Mouse (Mus musculus): Measurements from ENCODE around the gene Dner. TPM values are rescaled to one million over a fixed set of nuclear protein-coding genes. Genes with fewer than 3 reads are reported as not detected.
A peak's percentile ranks its signal among the peaks of the same experiment; 100 is the strongest.

Dner gene
- polyA plus RNA-seq, 1 experiment from 2014 or later = 1.7 TPM

- 59% methylated on average over 11 of the region's 11 CpGs for WGBS
Measured at GRCm38 (mm10) chr1:84427757-84428156, 268.3 kb downstream of the Dner start.

GRCm38 (mm10) chr1:84426679-84427078, 269.3 kb downstream of the Dner start:
- WGBS = 81% methylated on average over 5 of the region's 5 CpGs
- no peak overlapping the region for H3K4me3 ChIP-seq
- H3K4me2 ChIP-seq = no peak overlapping the region
- no peaks in the 10 kb centered on the region for H3K9me3 ChIP-seq
- no peak overlapping the region for H3K9ac ChIP-seq
- no peaks in the 10 kb centered on the region for H3K27me3 ChIP-seq
- no peaks in the 10 kb centered on the region for H3K4me1 ChIP-seq
- no peak overlapping the region for H3K27ac ChIP-seq
- no peaks in the 10 kb centered on the region for H3K36me3 ChIP-seq
- no peak for ATAC-seq (ENCODE audit: borderline replicate concordance, extremely low read depth, low FRiP score, low TSS enrichment)

More at GRCm38 (mm10) chr1:84427757-84428156, 268.3 kb downstream of the Dner start:
- ATAC-seq (ENCODE audit: borderline replicate concordance, extremely low read depth, low FRiP score, low TSS enrichment) = no peak
- H3K4me2 ChIP-seq = no peak overlapping the region
- no peaks in the 10 kb centered on the region for H3K36me3 ChIP-seq
- H3K9me3 ChIP-seq = no peaks in the 10 kb centered on the region
- H3K9ac ChIP-seq = no peak overlapping the region
- no peak overlapping the region for H3K27ac ChIP-seq
- no peak overlapping the region for H3K4me3 ChIP-seq
- no peaks in the 10 kb centered on the region for H3K27me3 ChIP-seq
- H3K4me1 ChIP-seq = no peaks in the 10 kb centered on the region

- H3K9me3 ChIP-seq = no peaks in the 10 kb centered on the region
- H3K4me3 ChIP-seq = no peak overlapping the region
- H3K27me3 ChIP-seq = no peaks in the 10 kb centered on the region
- H3K4me2 ChIP-seq = no peak overlapping the region
- ATAC-seq (ENCODE audit: borderline replicate concordance, extremely low read depth, low FRiP score, low TSS enrichment) = no peak
- WGBS = 65% methylated on average over 2 of the region's 2 CpGs
- no peak overlapping the region for H3K9ac ChIP-seq
- no peak overlapping the region for H3K27ac ChIP-seq
- peaks cover 5% of the 10 kb centered on the region; the same call in 1 of the 2 replicates for H3K4me1 ChIP-seq
- no peaks in the 10 kb centered on the region for H3K36me3 ChIP-seq
Measured at GRCm38 (mm10) chr1:84422881-84423280, 273.1 kb downstream of the Dner start.

GRCm38 (mm10) chr1:84421845-84422244, 274.2 kb downstream of the Dner start:
- Histone ChIP-seq H3K4me2 (no peak overlapping the region), H3K27me3 (no peaks in the 10 kb centered on the region), H3K36me3 (no peaks in the 10 kb centered on the region), H3K27ac (no peak overlapping the region), H3K4me1 (peaks cover 10% of the 10 kb centered on the region), H3K4me3 (no peak overlapping the region), H3K9me3 (no peaks in the 10 kb centered on the region), H3K9ac (no peak overlapping the region)
- 71% methylated on average over 1 of the region's 1 CpGs for WGBS
- no peak for ATAC-seq (ENCODE audit: borderline replicate concordance, extremely low read depth, low FRiP score, low TSS enrichment)

- no peak for ATAC-seq (ENCODE audit: borderline replicate concordance, extremely low read depth, low FRiP score, low TSS enrichment)
- WGBS = 20% methylated on average over 2 of the region's 2 CpGs
Measured at GRCm38 (mm10) chr1:84419416-84419815, 276.6 kb downstream of the Dner start.

GRCm38 (mm10) chr1:84418511-84418910, 277.5 kb downstream of the Dner start:
- Histone ChIP-seq H3K4me2 (no peak overlapping the region), H3K27me3 (no peaks in the 10 kb centered on the region), H3K9me3 (no peaks in the 10 kb centered on the region), H3K36me3 (no peaks in the 10 kb centered on the region), H3K4me1 (peaks cover 10% of the 10 kb centered on the region), H3K9ac (no peak overlapping the region), H3K27ac (no peak overlapping the region), H3K4me3 (no peak overlapping the region)
- no peak for ATAC-seq (ENCODE audit: borderline replicate concordance, extremely low read depth, low FRiP score, low TSS enrichment)
- WGBS = 76% methylated on average over 9 of the region's 9 CpGs

More at GRCm38 (mm10) chr1:84419416-84419815, 276.6 kb downstream of the Dner start:
- Histone ChIP-seq H3K4me3 (no peak overlapping the region), H3K4me2 (no peak overlapping the region), H3K36me3 (no peaks in the 10 kb centered on the region), H3K9ac (no peak overlapping the region), H3K4me1 (peaks cover 10% of the 10 kb centered on the region), H3K9me3 (no peaks in the 10 kb centered on the region), H3K27me3 (no peaks in the 10 kb centered on the region), H3K27ac (no peak overlapping the region)

- Histone ChIP-seq H3K9me3 (no peaks in the 10 kb centered on the region), H3K27me3 (no peaks in the 10 kb centered on the region), H3K4me1 (peaks cover 10% of the 10 kb centered on the region), H3K27ac (no peak overlapping the region), H3K4me3 (no peak overlapping the region), H3K9ac (no peak overlapping the region), H3K36me3 (no peaks in the 10 kb centered on the region), H3K4me2 (no peak overlapping the region)
- peak; percentile 88 for ATAC-seq (ENCODE audit: borderline replicate concordance, extremely low read depth, low FRiP score, low TSS enrichment)
- 41% methylated on average over 9 of the region's 9 CpGs for WGBS
Measured at GRCm38 (mm10) chr1:84417761-84418238, 278.2 kb downstream of the Dner start.

- H3K4me3 ChIP-seq = no peak overlapping the region
- peaks cover 10% of the 10 kb centered on the region for H3K4me1 ChIP-seq
- H3K4me2 ChIP-seq = no peak overlapping the region
- no peak overlapping the region for H3K27ac ChIP-seq
- H3K9me3 ChIP-seq = no peaks in the 10 kb centered on the region
- no peaks in the 10 kb centered on the region for H3K27me3 ChIP-seq
- ATAC-seq (ENCODE audit: borderline replicate concordance, extremely low read depth, low FRiP score, low TSS enrichment) = 0 out of 2 replicates have a peak, but pooled peaks have one; percentile 2
- no peak overlapping the region for H3K9ac ChIP-seq
- 47% methylated on average over 6 of the region's 6 CpGs for WGBS
- H3K36me3 ChIP-seq = no peaks in the 10 kb centered on the region
Measured at GRCm38 (mm10) chr1:84417276-84417675, 278.7 kb downstream of the Dner start.

GRCm38 (mm10) chr1:84414464-84414863, 281.6 kb downstream of the Dner start:
- Histone ChIP-seq H3K4me1 (peaks cover 10% of the 10 kb centered on the region), H3K4me3 (no peak overlapping the region), H3K9me3 (no peaks in the 10 kb centered on the region), H3K9ac (no peak overlapping the region), H3K27ac (no peak overlapping the region), H3K27me3 (no peaks in the 10 kb centered on the region), H3K36me3 (no peaks in the 10 kb centered on the region), H3K4me2 (no peak overlapping the region)
- ATAC-seq (ENCODE audit: borderline replicate concordance, extremely low read depth, low FRiP score, low TSS enrichment) = no peak
- WGBS = 89% methylated on average over 3 of the region's 3 CpGs

- H3K27me3 ChIP-seq = no peaks in the 10 kb centered on the region
- H3K9ac ChIP-seq = no peak overlapping the region
- no peak overlapping the region for H3K27ac ChIP-seq
- no peak overlapping the region for H3K4me3 ChIP-seq
- WGBS = 79% methylated on average over 2 of the region's 2 CpGs
- peaks cover 19% of the 10 kb centered on the region for H3K4me1 ChIP-seq
- H3K9me3 ChIP-seq = no peaks in the 10 kb centered on the region
- H3K36me3 ChIP-seq = no peaks in the 10 kb centered on the region
- no peak overlapping the region for H3K4me2 ChIP-seq
- ATAC-seq (ENCODE audit: borderline replicate concordance, extremely low read depth, low FRiP score, low TSS enrichment) = no peak
Measured at GRCm38 (mm10) chr1:84409514-84409913, 286.5 kb downstream of the Dner start.

GRCm38 (mm10) chr1:84408873-84409272, 287.1 kb downstream of the Dner start:
- no peaks in the 10 kb centered on the region for H3K36me3 ChIP-seq
- H3K27me3 ChIP-seq = no peaks in the 10 kb centered on the region
- H3K27ac ChIP-seq = no peak overlapping the region
- no peaks in the 10 kb centered on the region for H3K9me3 ChIP-seq
- peaks cover 26% of the 10 kb centered on the region for H3K4me1 ChIP-seq
- no peak overlapping the region for H3K9ac ChIP-seq
- H3K4me2 ChIP-seq = no peak overlapping the region
- 67% methylated on average over 2 of the region's 2 CpGs for WGBS
- no peak for ATAC-seq (ENCODE audit: borderline replicate concordance, extremely low read depth, low FRiP score, low TSS enrichment)
- no peak overlapping the region for H3K4me3 ChIP-seq

GRCm38 (mm10) chr1:84406891-84407290, 289.1 kb downstream of the Dner start:
- Histone ChIP-seq H3K36me3 (no peaks in the 10 kb centered on the region), H3K9me3 (no peaks in the 10 kb centered on the region), H3K4me2 (no peak overlapping the region), H3K27ac (no peak overlapping the region), H3K4me1 (peaks cover 31% of the 10 kb centered on the region), H3K27me3 (no peaks in the 10 kb centered on the region), H3K4me3 (no peak overlapping the region), H3K9ac (no peak overlapping the region)
- ATAC-seq (ENCODE audit: borderline replicate concordance, extremely low read depth, low FRiP score, low TSS enrichment) = no peak
- WGBS = 60% methylated on average over 4 of the region's 4 CpGs

Measured in lung, embryonic 15.5 days (tissue).